Mouse (Mus musculus) bone marrow, adult 2 months (tissue): ENCODE results near the gene Atxn7l1.

Experiments used
- CTCF ChIP-seq: fragments of 200-500 bp; IDR thresholded peaks from 2 replicates; pipeline ENCODE4 v1.5.1; 2011; ENCODE audit warnings: low read length, control low read depth; ENCODE audit not compliant: control insufficient read depth, insufficient read depth
- POLR2A ChIP-seq: fragments of 200-500 bp; IDR thresholded peaks from 2 replicates; pipeline ENCODE4 v1.6.1; 2011; ENCODE audit warnings: low read depth, mild to moderate bottlenecking, control low read depth, low read length, borderline replicate concordance; ENCODE audit not compliant: control insufficient read depth

GRCm38 (mm10) chr12:33334511-33334910, 187.0 kb downstream of the Atxn7l1 start:
- TF ChIP-seq POLR2A, result no peak
- 0 out of 2 replicates have a peak, but pooled peaks have one; percentile 1 for TF ChIP-seq CTCF
